Mouse (Mus musculus) liver, embryonic 14.5 days (tissue): ENCODE data around the gene Ankrd52.

Experiments used
- CTCF ChIP-seq: IDR thresholded peaks from 2 replicates; pipeline ENCODE4 v1.5.1; 2016; ENCODE audit warnings: antibody characterized with exemption, low read depth, control low read depth
- EP300 ChIP-seq: IDR thresholded peaks from 2 replicates; pipeline ENCODE4 v1.6.1; 2016; ENCODE audit warnings: antibody characterized with exemption, low read depth

GRCm38 (mm10) chr10:128414848-128415247, 37.9 kb downstream of the Ankrd52 start:
- TF ChIP-seq CTCF (no peak), EP300 (no peak)
